Mouse (Mus musculus): ENCODE measurements at regions not wholly inside any gene's neighbourhood (a gene's known extent, or its start where the extent isn't known, plus 50 kb on each side); places are given as distances from the start of the nearest gene placed in this dataset.

DNA sequence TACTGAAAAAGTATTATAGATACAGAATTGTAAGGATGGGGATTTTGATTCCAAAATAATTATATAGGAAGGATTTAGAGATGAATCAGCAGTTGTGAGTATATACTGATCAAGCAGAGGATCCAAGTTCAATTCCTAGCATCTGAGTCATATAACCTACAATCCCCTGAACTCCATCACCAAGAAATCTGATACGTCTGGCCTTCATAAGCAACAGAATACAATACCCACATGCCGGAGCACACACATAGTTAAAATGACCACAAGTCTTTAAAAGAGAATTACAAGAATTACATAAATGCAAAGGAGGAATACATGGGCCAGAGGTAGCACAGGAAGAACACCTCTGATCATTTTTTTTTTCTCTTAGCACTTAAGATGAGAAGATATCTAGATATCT lies 847.7 kb downstream of the D3Ertd751e start:
- no peak for DNase-seq (ENCODE audit: low spot score in 2 of 2)

DNA sequence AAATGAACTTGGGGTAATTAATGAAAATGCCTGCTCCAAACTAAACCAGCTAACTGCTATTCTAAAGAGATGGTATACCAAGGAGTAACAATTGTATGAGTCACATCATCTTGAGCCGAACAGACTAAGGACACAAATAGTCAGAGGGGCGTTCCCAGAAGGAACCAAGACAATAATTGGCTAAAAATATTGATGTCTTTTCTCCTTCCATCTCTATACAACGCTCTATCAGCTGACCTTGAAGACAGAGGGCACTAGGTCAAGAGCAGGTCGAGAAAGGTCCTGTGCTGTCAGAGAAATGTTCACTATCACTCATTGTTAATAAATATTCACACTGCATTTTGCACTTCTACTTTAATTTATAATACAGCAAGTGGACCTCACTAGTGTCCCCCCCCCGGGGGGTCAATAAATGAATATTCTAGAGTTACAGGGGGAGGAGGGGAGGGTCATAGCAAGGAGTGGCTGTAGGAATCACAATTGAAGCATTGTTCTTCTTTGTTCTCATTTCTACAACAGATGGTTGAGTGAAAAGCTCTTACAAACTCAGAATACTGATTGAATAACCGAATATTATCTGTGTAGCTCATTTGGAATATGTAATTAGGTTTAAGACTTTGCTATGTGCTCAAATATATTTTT lies 851.5 kb downstream of the D3Ertd751e start:
- no peak for DNase-seq (ENCODE audit: low spot score in 2 of 2)

DNA sequence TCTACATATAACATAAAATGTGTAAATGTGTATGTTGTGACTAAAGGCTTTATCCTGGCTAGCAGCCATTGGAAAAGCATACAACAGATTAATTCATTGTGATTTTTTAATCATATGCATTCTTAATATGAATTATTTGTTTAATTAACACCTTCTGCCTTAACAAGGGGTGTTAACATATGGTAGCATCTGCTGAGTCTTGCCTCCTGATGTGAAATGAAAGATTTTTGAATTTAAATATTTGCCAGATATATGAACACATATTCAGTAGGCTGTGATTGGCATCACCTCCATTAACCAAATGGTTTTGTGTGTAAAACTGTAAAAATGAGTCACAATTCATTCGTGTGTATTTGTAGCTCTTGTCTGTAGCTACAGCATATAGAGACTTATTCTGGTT lies 854.3 kb downstream of the D3Ertd751e start:
- DNase-seq (ENCODE audit: low spot score in 2 of 2) = no peak

Measured in frontal cortex, postnatal 10 days (tissue).